ENCODE assay signal across 1 mouse cellular context in genomic region chr6:86404996-86405395, GRCm38 (mm10).
TF ChIP-seq lines count a peak whose summit lies in the region.

No protein-coding gene starts in this region.

TF ChIP-seq in CH12.LX, 34 proteins besides CTCF, POLR2A, EP300 and RAD21:
- TF ChIP-seq E2F4 (IDR thresholded peaks at IDR 0.05; ENCODE audit: insufficient replicate concordance, low read depth, low read length) (no peak), ELF1 (IDR thresholded peaks at IDR 0.05; ENCODE audit: low read depth, low read length) (no peak), SIN3A (IDR thresholded peaks at IDR 0.05; ENCODE audit: low read length) (peak; percentile 53), USF2 (conservative IDR thresholded peaks at IDR 0.05; ENCODE audit: low read depth, low read length) (no peak), JUN (IDR thresholded peaks at IDR 0.05; ENCODE audit: insufficient read depth, low read depth, low read length) (no peak), CHD1 (IDR thresholded peaks at IDR 0.05; ENCODE audit: low read depth, low read length) (peak; percentile 80; the same call in 1 of the 2 replicates), BHLHE40 (IDR thresholded peaks at IDR 0.05; ENCODE audit: low read depth, low read length) (no peak)
